Mouse (Mus musculus) lung, adult 2 months (tissue): ENCODE measurements around the gene Vdr.

ENCODE experiments used
- CTCF ChIP-seq: fragments of 200-500 bp; IDR thresholded peaks from 2 replicates; pipeline ENCODE4 v1.5.1; 2011; ENCODE audit warnings: mild to moderate bottlenecking, low read length, control low read depth; ENCODE audit not compliant: insufficient read depth
- POLR2A ChIP-seq: fragments of 200-500 bp; IDR thresholded peaks from 2 replicates; pipeline ENCODE4 v1.6.1; 2011; ENCODE audit warnings: low read depth, mild to moderate bottlenecking, control low read depth, low read length, borderline replicate concordance; ENCODE audit errors: extremely low read depth

DNA sequence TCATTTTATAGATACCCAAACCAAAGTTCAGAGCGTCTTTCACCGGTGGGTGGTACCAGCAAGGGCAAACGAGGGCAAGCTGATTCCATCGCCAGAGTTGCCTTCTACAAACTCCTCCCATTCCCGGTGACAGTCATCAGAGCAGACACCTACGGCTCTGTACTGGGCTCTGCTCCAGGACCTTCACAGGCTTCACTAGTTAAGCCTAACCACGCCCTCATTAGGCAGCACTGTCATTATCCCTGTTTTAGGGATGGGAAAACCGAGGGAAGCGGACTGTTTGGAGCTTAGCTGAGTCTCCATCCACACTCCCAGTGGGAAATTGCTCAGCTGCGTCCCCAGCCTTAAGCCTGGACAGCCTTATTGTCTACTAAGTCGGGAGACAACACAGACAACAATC is 20.4 kb downstream of the Vdr start:
- TF ChIP-seq CTCF (no peak), POLR2A (no peak)
